Mouse (Mus musculus): ENCODE results near the gene Otogl. TPM values are rescaled to one million over a fixed set of nuclear protein-coding genes. Genes with fewer than 3 reads are reported as not detected.

Otogl gene
- polyA plus RNA-seq, 1 experiment from 2014 or later: 0.03 TPM

- no peaks in the 10 kb centered on the region for H3K36me3 ChIP-seq
- WGBS: 12% methylated on average over 7 of the region's 7 CpGs
- H3K9me3 ChIP-seq (replicated peaks): no peaks in the 10 kb centered on the region
- H3K4me1 ChIP-seq: peaks cover 4% of the 10 kb centered on the region; the same call in 1 of the 2 replicates
- H3K4me2 ChIP-seq: no peak overlapping the region
- ATAC-seq (ENCODE audit: low FRiP score): 0 out of 2 replicates have a peak, but pooled peaks have one; percentile 57
- no peak overlapping the region for H3K9ac ChIP-seq (replicated peaks)
- H3K27me3 ChIP-seq (replicated peaks): no peaks in the 10 kb centered on the region
- H3K27ac ChIP-seq (replicated peaks): no peak overlapping the region
- no peak overlapping the region for H3K4me3 ChIP-seq (replicated peaks)
Measured at GRCm38 (mm10) chr10:107799671-107800353, 112.1 kb downstream of the Otogl start.

DNA sequence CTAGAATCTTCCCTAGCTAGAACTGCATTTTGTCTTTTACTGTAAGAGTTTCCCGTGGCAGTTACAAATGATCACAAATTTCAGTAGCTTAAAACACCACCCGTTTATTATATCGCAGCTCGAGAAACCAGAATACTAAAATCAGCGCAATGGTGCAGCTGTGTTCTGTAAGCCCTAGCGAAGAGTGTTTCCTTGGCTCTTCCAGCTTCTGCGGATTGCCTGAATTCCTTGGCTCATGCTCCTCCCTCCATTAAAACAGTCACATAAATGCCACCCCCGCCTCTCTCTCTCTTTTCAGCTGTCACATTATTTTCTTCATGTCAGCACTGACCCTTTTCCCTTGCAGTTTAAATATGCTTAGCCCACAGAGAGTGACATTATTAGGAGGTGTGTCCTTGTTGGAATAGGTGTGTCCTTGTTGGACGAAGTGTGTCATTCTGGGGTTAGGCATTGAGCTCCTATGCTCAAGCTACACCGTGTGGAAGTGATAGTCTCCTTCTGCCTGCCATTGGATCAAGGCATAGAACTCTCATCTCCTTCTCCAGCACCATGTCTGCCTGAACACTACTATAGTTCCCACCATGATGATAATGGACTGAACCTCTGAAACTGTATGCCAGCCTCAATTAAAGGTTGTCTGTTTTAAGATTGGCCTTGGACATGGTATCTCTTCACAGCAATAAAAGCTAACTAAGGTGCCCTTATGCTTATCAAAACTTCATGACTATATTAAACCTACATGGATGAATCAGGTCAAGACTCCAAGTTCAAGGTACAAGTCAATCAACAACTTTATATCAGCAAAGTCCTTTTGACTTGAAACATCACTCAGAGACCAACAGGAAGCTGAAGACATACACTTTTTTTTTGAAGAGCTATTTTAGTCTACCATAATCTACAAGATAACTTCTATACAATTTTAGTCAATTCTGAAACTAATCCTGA, 116.8 kb downstream of the Otogl start:
- WGBS: 82% methylated on average over 10 of the region's 10 CpGs
- ATAC-seq (ENCODE audit: low FRiP score): no peak
- no peak overlapping the region for H3K27ac ChIP-seq (replicated peaks)

GRCm38 (mm10) chr10:107792491-107792890, 119.4 kb downstream of the Otogl start:
- Histone ChIP-seq H3K4me1 (no peaks in the 10 kb centered on the region), H3K4me3 (replicated peaks) (no peak overlapping the region), H3K9me3 (replicated peaks) (no peaks in the 10 kb centered on the region), H3K4me2 (no peak overlapping the region), H3K27ac (replicated peaks) (no peak overlapping the region), H3K36me3 (no peaks in the 10 kb centered on the region), H3K27me3 (replicated peaks) (no peaks in the 10 kb centered on the region), H3K9ac (replicated peaks) (no peak overlapping the region)
- 81% methylated on average over 3 of the region's 3 CpGs for WGBS
- ATAC-seq (ENCODE audit: low FRiP score): no peak

More for the DNA sequence above, 116.8 kb downstream of the Otogl start:
- no peak overlapping the region for H3K4me2 ChIP-seq
- H3K27me3 ChIP-seq (replicated peaks): no peaks in the 10 kb centered on the region
- no peaks in the 10 kb centered on the region for H3K36me3 ChIP-seq
- no peaks in the 10 kb centered on the region for H3K4me1 ChIP-seq
- no peak overlapping the region for H3K4me3 ChIP-seq (replicated peaks)
- H3K9ac ChIP-seq (replicated peaks): no peak overlapping the region
- no peaks in the 10 kb centered on the region for H3K9me3 ChIP-seq (replicated peaks)

DNA sequence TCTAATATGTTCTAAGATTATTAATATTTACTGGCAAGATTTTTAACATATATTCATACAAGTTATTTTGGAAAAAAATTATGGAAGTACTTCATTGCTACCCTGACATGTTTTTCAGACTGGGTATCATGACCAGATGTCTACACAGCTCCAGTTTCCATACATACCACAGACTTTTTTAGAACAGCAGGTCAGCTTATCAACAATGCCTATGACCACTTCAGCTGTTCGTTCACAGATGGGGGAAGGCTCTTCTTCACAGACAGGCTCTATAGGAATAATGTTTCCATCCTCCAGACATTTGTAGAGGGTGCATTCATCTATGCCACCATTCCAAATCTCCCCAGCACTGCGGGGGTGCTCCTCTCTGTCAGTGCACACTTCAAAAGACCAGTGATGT, 132.4 kb downstream of the Otogl start:
- WGBS: 76% methylated on average over 2 of the region's 2 CpGs

GRCm38 (mm10) chr10:107759624-107760023, 152.3 kb downstream of the Otogl start:
- 78% methylated on average over 1 of the region's 1 CpGs for WGBS
- no peak overlapping the region for H3K27ac ChIP-seq (replicated peaks)
- H3K4me3 ChIP-seq (replicated peaks): no peak overlapping the region
- H3K36me3 ChIP-seq: no peaks in the 10 kb centered on the region
- no peaks in the 10 kb centered on the region for H3K4me1 ChIP-seq
- no peak overlapping the region for H3K9ac ChIP-seq (replicated peaks)
- H3K4me2 ChIP-seq: no peak overlapping the region
- no peak for ATAC-seq (ENCODE audit: low FRiP score)
- H3K27me3 ChIP-seq (replicated peaks): no peaks in the 10 kb centered on the region
- H3K9me3 ChIP-seq (replicated peaks): no peaks in the 10 kb centered on the region

More for the DNA sequence above, 132.4 kb downstream of the Otogl start:
- no peaks in the 10 kb centered on the region for H3K36me3 ChIP-seq
- H3K27ac ChIP-seq (replicated peaks): no peak overlapping the region
- no peak overlapping the region for H3K9ac ChIP-seq (replicated peaks)
- H3K4me1 ChIP-seq: no peaks in the 10 kb centered on the region
- H3K4me3 ChIP-seq (replicated peaks): no peak overlapping the region
- no peaks in the 10 kb centered on the region for H3K27me3 ChIP-seq (replicated peaks)
- H3K4me2 ChIP-seq: no peak overlapping the region
- no peak for ATAC-seq (ENCODE audit: low FRiP score)
- no peaks in the 10 kb centered on the region for H3K9me3 ChIP-seq (replicated peaks)

- Histone ChIP-seq H3K9ac (replicated peaks) (no peak overlapping the region), H3K36me3 (no peaks in the 10 kb centered on the region), H3K27ac (replicated peaks) (no peak overlapping the region), H3K27me3 (replicated peaks) (no peaks in the 10 kb centered on the region), H3K9me3 (replicated peaks) (no peaks in the 10 kb centered on the region), H3K4me1 (no peaks in the 10 kb centered on the region), H3K4me3 (replicated peaks) (no peak overlapping the region), H3K4me2 (no peak overlapping the region)
- ATAC-seq (ENCODE audit: low FRiP score): no peak
- WGBS: 96% methylated on average over 3 of the region's 3 CpGs
Measured at GRCm38 (mm10) chr10:107753471-107753870, 158.5 kb downstream of the Otogl start.

- ATAC-seq (ENCODE audit: low FRiP score): 0 out of 2 replicates have a peak, but pooled peaks have one; percentile 5
- Histone ChIP-seq H3K27ac (replicated peaks) (no peak overlapping the region), H3K9ac (replicated peaks) (no peak overlapping the region), H3K9me3 (replicated peaks) (no peaks in the 10 kb centered on the region), H3K4me3 (replicated peaks) (no peak overlapping the region), H3K4me2 (peak overlapping the region; percentile 44), H3K27me3 (replicated peaks) (no peaks in the 10 kb centered on the region), H3K4me1 (no peaks in the 10 kb centered on the region), H3K36me3 (no peaks in the 10 kb centered on the region)
- 20% methylated on average over 15 of the region's 15 CpGs for WGBS
Measured at GRCm38 (mm10) chr10:107752351-107753143, 159.4 kb downstream of the Otogl start.

DNA sequence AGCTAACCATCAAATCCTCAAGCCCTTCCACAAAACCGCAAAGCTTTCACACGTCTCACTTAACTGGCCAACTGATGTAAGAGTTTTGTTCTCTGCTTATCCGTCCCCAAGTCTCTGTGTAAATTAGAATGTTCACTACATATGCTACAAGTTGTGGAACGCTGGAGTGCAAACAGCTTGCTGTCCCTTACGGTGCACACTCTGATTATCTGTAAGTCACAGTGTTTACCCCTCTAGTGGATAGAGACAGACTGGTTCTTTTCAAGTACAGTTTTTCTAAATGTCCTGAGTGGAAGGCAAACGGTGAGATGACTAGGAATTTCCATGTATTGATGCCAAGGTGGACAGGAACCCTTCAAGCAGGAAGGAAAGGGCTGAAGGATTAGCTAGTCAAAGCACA, 160.0 kb downstream of the Otogl start:
- Histone ChIP-seq H3K9ac (replicated peaks) (no peak overlapping the region), H3K4me1 (peaks cover under 1% of the 10 kb centered on the region; the same call in 1 of the 2 replicates), H3K9me3 (replicated peaks) (no peaks in the 10 kb centered on the region), H3K4me3 (replicated peaks) (no peak overlapping the region), H3K4me2 (peak overlapping the region; percentile 44), H3K27ac (replicated peaks) (no peak overlapping the region), H3K36me3 (no peaks in the 10 kb centered on the region), H3K27me3 (replicated peaks) (no peaks in the 10 kb centered on the region)
- ATAC-seq (ENCODE audit: low FRiP score): no peak
- WGBS: 24% methylated on average over 6 of the region's 6 CpGs

GRCm38 (mm10) chr10:107747566-107747965, 164.4 kb downstream of the Otogl start:
- WGBS: 22% methylated on average over 5 of the region's 5 CpGs
- H3K27ac ChIP-seq (replicated peaks): no peak overlapping the region
- H3K9me3 ChIP-seq (replicated peaks): no peaks in the 10 kb centered on the region
- H3K4me3 ChIP-seq (replicated peaks): no peak overlapping the region
- H3K36me3 ChIP-seq: no peaks in the 10 kb centered on the region
- no peaks in the 10 kb centered on the region for H3K27me3 ChIP-seq (replicated peaks)
- H3K4me2 ChIP-seq: no peak overlapping the region
- ATAC-seq (ENCODE audit: low FRiP score): no peak; the same call in 1 of the 2 replicates
- H3K4me1 ChIP-seq: peaks cover 3% of the 10 kb centered on the region; the same call in 1 of the 2 replicates
- H3K9ac ChIP-seq (replicated peaks): no peak overlapping the region

DNA sequence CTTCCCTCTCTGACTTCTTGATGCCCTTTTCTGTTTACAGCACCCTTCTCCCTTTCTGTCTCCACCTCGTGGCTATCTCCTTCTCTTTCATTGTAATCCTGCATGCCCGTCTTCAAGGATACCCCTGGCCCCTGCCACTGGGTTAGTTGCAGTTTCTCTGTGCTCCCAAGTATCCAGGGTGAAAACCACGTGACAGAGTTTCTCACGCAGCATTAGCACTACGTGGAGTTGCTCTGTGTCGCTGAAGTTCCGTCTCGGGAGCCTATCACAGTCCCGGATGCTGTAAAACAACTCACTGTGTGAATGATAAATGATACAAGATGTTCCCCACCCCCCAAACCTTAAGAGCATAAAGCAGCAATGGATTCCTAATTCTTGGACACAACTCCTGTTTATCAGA, 165.2 kb downstream of the Otogl start:
- peak overlapping the region; percentile 42 for H3K4me2 ChIP-seq
- no peaks in the 10 kb centered on the region for H3K9me3 ChIP-seq (replicated peaks)

DNA sequence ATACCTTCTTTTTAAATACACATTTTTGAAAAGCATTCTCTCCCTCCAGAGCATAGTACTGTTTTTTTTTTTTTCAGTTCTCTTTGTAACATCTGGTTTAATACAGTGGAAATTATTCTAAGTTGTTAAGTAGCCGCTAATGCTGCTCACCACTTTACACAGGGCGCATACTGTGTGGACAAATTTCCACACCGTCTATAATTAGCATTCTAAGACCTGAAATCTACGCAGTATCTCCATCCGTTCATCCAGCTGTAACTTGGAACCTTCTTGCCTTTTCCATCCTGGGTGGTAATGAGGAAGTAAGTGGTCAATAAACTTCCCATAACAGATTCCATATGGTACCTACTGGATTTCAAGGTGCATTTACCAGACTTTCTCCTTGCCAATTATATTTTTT, 172.1 kb downstream of the Otogl start:
- H3K4me3 ChIP-seq (replicated peaks): no peak overlapping the region
- H3K27ac ChIP-seq (replicated peaks): no peak overlapping the region
- no peak overlapping the region for H3K9ac ChIP-seq (replicated peaks)
- no peaks in the 10 kb centered on the region for H3K36me3 ChIP-seq
- H3K4me2 ChIP-seq: no peak overlapping the region
- H3K4me1 ChIP-seq: no peaks in the 10 kb centered on the region
- H3K9me3 ChIP-seq (replicated peaks): no peaks in the 10 kb centered on the region
- no peak for ATAC-seq (ENCODE audit: low FRiP score)
- no peaks in the 10 kb centered on the region for H3K27me3 ChIP-seq (replicated peaks)
- WGBS: 86% methylated on average over 5 of the region's 5 CpGs

More for the DNA sequence above, 165.2 kb downstream of the Otogl start:
- ATAC-seq (ENCODE audit: low FRiP score): no peak
- 17% methylated on average over 9 of the region's 9 CpGs for WGBS
- Histone ChIP-seq H3K4me1 (peaks cover 3% of the 10 kb centered on the region; the same call in 1 of the 2 replicates), H3K9ac (replicated peaks) (no peak overlapping the region), H3K36me3 (no peaks in the 10 kb centered on the region), H3K4me3 (replicated peaks) (no peak overlapping the region), H3K27ac (replicated peaks) (no peak overlapping the region), H3K27me3 (replicated peaks) (no peaks in the 10 kb centered on the region)

All from neural tube, embryonic 15.5 days (tissue).